Mouse (Mus musculus): ENCODE measurements around the gene Gstp1.
"Not testable (repeated sequence)": the region's sequence is repeated elsewhere in the genome, so short reads cannot be mapped to it uniquely, and the experiment has no call there.

Gene Gstp1

GRCm38 (mm10) chr19:4037154-4037787 lies 514 bp downstream of the Gstp1 start:
- not testable (repeated sequence) for DNase-seq

- no peak for DNase-seq
Measured at GRCm38 (mm10) chr19:4036327-4037045, 1.3 kb downstream of the Gstp1 start.

- DNase-seq: no peak
Measured at GRCm38 (mm10) chr19:4033742-4034141, 4.0 kb downstream of the Gstp1 start.

- peak; percentile 43 for DNase-seq
Measured at GRCm38 (mm10) chr19:4033298-4033697, 4.5 kb downstream of the Gstp1 start.

- DNase-seq: no peak
Measured at GRCm38 (mm10) chr19:4032668-4033067, 5.1 kb downstream of the Gstp1 start.

GRCm38 (mm10) chr19:4027576-4027975 lies 10.2 kb downstream of the Gstp1 start:
- DNase-seq: no peak

- no peak for DNase-seq
Measured at GRCm38 (mm10) chr19:4023185-4023584, 14.6 kb downstream of the Gstp1 start.

GRCm38 (mm10) chr19:4018743-4019583 lies 18.8 kb downstream of the Gstp1 start:
- DNase-seq: peak; percentile 89

- DNase-seq: no peak
Measured at GRCm38 (mm10) chr19:4017921-4018587, 19.7 kb downstream of the Gstp1 start.

- no peak for DNase-seq
Measured at GRCm38 (mm10) chr19:4015635-4016034, 22.1 kb downstream of the Gstp1 start.

- no peak for DNase-seq
Measured at GRCm38 (mm10) chr19:4014802-4015201, 23.0 kb downstream of the Gstp1 start.

GRCm38 (mm10) chr19:4013066-4013465 lies 24.7 kb downstream of the Gstp1 start:
- DNase-seq: no peak

GRCm38 (mm10) chr19:4012432-4013022 lies 25.3 kb downstream of the Gstp1 start, which contains the start of gene Ndufv1:
Gene Ndufv1, minus strand, starts transcription at chr19:4012806.
- peak; percentile 98 for DNase-seq

GRCm38 (mm10) chr19:4011086-4011485 lies 26.7 kb downstream of the Gstp1 start:
- DNase-seq: no peak

- no peak for DNase-seq
Measured at GRCm38 (mm10) chr19:4005971-4006370, 31.8 kb downstream of the Gstp1 start.

- DNase-seq: no peak
Measured at GRCm38 (mm10) chr19:4005091-4005490, 32.7 kb downstream of the Gstp1 start.

- no peak for DNase-seq
Measured at GRCm38 (mm10) chr19:4004331-4004730, 33.5 kb downstream of the Gstp1 start.

GRCm38 (mm10) chr19:4003641-4004040 lies 34.1 kb downstream of the Gstp1 start:
- DNase-seq: no peak

GRCm38 (mm10) chr19:4003112-4003511 lies 34.7 kb downstream of the Gstp1 start, which contains the start of gene Doc2g:
Gene Doc2g, plus strand, starts transcription at chr19:4003313.
- DNase-seq: no peak

- no peak for DNase-seq
Measured at GRCm38 (mm10) chr19:4001752-4002151, 36.0 kb downstream of the Gstp1 start.

GRCm38 (mm10) chr19:4000949-4001525 lies 36.7 kb downstream of the Gstp1 start:
- DNase-seq: no peak

Measured in kidney, postnatal 10 days (tissue).